Mouse (Mus musculus): ENCODE measurements around the gene Olfr557. TPM values are rescaled to one million over a fixed set of nuclear protein-coding genes. Genes with fewer than 3 reads are reported as not detected.

Gene Olfr557
- not detected in 2 replicates for polyA plus RNA-seq (2016; fragmentation: Nextera tagmentation; extraction: Ambion mirVana)

DNA sequence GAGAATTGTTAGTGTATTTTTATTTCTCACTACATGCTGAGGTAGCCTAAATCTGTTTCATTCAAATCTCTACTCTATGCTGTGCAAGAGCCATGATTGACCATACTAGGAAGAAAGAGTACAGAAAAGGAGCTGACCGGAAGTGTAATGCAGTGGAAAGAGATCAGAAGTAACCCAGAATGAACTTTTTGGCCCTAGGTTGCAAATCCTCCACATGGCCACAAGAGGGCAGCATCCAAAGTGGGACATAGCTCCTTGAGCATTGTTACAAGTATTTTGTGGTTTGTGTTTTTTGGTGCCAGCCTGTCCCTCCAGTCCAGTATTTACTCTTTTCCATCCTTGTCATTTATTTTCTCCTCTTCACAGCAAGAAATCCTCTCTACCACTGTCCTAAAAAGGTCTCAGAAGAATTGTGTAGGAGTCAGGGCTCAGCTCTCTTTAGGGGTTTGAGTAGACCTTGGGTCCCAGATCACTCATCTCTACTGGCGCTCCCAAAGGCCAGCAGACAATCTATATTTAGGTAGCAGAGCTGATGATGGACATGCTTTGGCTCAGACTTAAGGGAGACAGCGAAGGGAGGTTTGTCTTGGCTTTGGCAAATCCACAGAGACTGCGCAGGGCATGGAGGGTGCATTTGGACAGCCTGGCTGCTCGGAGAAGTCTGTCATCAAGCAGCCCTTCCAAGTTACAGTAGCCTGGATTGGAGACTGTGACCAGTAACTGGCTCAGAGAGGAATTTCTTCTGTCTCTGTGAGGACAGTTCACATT is at the start of gene Olfr557:
Gene Olfr557 (plus strand): TSS at position 553 of the 768 bp plus-strand sequence.
- WGBS = 82% methylated on average over 5 of the region's 5 CpGs
- Histone ChIP-seq H3K4me2 (replicated peaks) (no peak within 1 kb of the TSS), H3K36me3 (no peaks in the 10 kb centered on the region), H3K9me3 (no peaks in the 10 kb centered on the region), H3K4me1 (no peaks in the 10 kb centered on the region), H3K9ac (no peak within 1 kb of the TSS), H3K4me3 (no peak within 1 kb of the TSS), H3K27me3 (replicated peaks) (no peaks in the 10 kb centered on the region), H3K27ac (no peak within 1 kb of the TSS)
- ATAC-seq (ENCODE audit: low FRiP score, low read depth) = no peak

DNA sequence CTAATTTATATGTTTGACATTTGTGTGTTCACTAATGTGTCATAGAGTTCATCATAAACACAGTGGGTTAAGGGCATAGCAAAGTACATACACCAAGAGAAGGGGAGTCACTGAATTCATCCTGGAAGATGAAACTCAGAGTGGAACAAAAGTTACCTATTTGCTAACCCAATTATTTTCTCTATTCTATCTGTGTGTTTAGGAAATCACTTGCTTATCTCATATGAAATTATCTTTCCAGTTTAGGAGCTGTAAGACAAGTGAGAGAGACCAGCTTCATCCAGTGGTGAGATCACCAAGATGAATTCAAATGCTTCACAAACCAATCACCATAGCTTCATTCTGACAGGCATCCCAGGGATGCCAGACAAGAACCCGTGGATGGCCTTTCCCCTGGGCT is 37.2 kb upstream of the Olfr557 start, which contains the start of gene Olfr555:
Gene Olfr555 (plus strand): TSS at position 301 of the 400 bp plus-strand sequence.
- no peak within 1 kb of the TSS for H3K4me3 ChIP-seq
- ATAC-seq (ENCODE audit: low FRiP score, low read depth) = no peak
- no peak within 1 kb of the TSS for H3K4me2 ChIP-seq (replicated peaks)
- no peaks in the 10 kb centered on the region for H3K36me3 ChIP-seq
- no peaks in the 10 kb centered on the region for H3K4me1 ChIP-seq
- no peak within 1 kb of the TSS for H3K27ac ChIP-seq
- 73% methylated on average over 1 of the region's 1 CpGs for WGBS
- H3K9ac ChIP-seq = no peak within 1 kb of the TSS
- H3K9me3 ChIP-seq = no peaks in the 10 kb centered on the region
- no peaks in the 10 kb centered on the region for H3K27me3 ChIP-seq (replicated peaks)

DNA sequence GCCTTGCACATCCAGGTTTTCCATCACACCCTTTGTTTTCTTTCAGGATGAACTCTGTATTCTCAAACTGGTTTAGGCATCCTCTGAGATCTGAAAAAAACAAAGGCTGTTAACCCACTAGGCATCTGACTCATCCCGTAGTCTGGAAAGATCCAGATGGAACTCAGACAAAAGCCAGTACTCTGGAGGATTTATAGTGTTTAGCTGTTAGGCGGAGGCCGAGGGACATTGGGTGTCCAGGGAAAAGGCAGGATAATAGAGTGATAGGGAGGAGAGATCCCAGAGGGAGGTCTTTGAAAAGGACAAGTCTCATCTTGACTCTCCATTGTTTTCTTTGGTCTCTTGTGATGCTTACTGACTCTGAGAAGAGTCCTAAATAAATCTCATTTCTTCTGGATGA is 31.1 kb upstream of the Olfr557 start, which contains the start of gene Olfr556:
Gene Olfr556 (plus strand): TSS at position 301 of the 400 bp plus-strand sequence.
- no peak for ATAC-seq (ENCODE audit: low FRiP score, low read depth)
- Histone ChIP-seq H3K4me1 (no peaks in the 10 kb centered on the region), H3K9me3 (no peaks in the 10 kb centered on the region), H3K4me2 (replicated peaks) (no peak within 1 kb of the TSS), H3K36me3 (no peaks in the 10 kb centered on the region), H3K27ac (no peak within 1 kb of the TSS), H3K9ac (no peak within 1 kb of the TSS), H3K27me3 (replicated peaks) (no peaks in the 10 kb centered on the region), H3K4me3 (no peak within 1 kb of the TSS)
- 16% methylated on average over 3 of the region's 3 CpGs for WGBS

DNA sequence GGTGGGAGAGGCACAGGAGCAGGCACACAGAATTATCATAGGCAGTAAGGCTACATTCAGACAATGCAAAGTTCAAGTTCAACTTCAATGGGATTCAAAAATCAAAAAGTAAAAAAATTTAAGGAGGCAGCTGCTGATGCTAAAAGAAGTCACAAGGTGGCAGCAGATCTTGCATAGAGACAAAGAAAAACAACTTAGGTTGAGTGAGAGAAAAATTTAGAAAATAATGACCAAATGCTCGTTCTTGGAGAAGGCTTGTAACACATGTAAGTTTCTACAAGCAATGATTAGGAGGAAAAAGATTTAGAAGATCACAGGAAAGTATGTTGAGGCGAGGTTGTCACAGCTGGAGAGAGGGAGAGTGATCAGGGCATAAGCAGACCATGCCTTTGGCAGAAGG is 30.3 kb upstream of the Olfr557 start:
- no peaks in the 10 kb centered on the region for H3K4me1 ChIP-seq
- no peak overlapping the region for H3K9ac ChIP-seq
- no peak overlapping the region for H3K4me3 ChIP-seq
- H3K36me3 ChIP-seq = no peaks in the 10 kb centered on the region
- no peaks in the 10 kb centered on the region for H3K27me3 ChIP-seq (replicated peaks)
- no peaks in the 10 kb centered on the region for H3K9me3 ChIP-seq
- 52% methylated on average over 2 of the region's 2 CpGs for WGBS
- no peak overlapping the region for H3K4me2 ChIP-seq (replicated peaks)
- no peak for ATAC-seq (ENCODE audit: low FRiP score, low read depth)
- no peak overlapping the region for H3K27ac ChIP-seq

DNA sequence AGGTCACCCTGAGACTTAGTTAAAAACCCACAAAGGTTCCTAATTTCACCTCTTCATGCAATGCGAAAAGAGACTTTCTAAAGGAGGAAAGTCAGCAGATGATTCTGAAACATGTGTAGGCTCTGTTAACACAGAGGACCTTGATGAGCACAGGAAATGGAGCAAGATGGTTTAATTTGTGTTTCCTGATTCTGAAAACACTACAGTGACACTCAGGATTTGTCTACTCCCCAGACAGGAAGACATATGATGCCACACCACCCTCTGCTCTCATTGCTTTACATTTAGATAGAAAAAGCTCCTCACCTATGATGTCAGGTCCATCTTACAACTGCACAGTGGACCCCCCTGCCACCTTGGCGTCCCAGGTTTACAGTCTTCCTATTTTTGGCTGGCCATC is 19.5 kb upstream of the Olfr557 start:
- Histone ChIP-seq H3K27me3 (replicated peaks) (no peaks in the 10 kb centered on the region), H3K4me1 (no peaks in the 10 kb centered on the region), H3K4me3 (no peak overlapping the region), H3K9ac (no peak overlapping the region), H3K4me2 (replicated peaks) (no peak overlapping the region), H3K27ac (no peak overlapping the region), H3K36me3 (no peaks in the 10 kb centered on the region; the same call in 1 of the 2 replicates), H3K9me3 (no peaks in the 10 kb centered on the region)
- 90% methylated on average over 2 of the region's 2 CpGs for WGBS
- no peak for ATAC-seq (ENCODE audit: low FRiP score, low read depth)

DNA sequence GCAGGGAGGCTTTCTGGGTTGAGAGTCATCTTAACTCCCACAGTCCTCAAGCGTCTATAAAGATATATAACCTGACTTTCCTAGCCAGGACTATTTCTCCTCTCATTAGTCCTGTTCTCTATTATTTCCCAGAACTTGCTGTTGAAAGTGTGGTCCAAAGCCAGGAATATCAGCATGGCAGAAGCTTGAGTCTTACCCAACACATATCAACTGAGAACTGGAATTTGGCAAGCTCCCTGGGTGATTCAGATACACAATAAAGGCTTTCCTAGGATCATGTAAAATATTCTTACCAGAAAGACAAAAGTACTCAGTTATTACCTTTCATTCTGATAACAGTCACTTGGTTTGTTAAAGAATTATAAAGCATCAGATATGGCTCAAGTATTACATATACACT is 13.8 kb upstream of the Olfr557 start:
- Histone ChIP-seq H3K9ac (no peak overlapping the region), H3K36me3 (no peaks in the 10 kb centered on the region; the same call in 1 of the 2 replicates), H3K9me3 (no peaks in the 10 kb centered on the region), H3K4me3 (no peak overlapping the region), H3K27me3 (replicated peaks) (no peaks in the 10 kb centered on the region), H3K4me2 (replicated peaks) (no peak overlapping the region), H3K27ac (no peak overlapping the region), H3K4me1 (no peaks in the 10 kb centered on the region)
- WGBS = 96% methylated on average over 1 of the region's 1 CpGs
- ATAC-seq (ENCODE audit: low FRiP score, low read depth) = no peak

DNA sequence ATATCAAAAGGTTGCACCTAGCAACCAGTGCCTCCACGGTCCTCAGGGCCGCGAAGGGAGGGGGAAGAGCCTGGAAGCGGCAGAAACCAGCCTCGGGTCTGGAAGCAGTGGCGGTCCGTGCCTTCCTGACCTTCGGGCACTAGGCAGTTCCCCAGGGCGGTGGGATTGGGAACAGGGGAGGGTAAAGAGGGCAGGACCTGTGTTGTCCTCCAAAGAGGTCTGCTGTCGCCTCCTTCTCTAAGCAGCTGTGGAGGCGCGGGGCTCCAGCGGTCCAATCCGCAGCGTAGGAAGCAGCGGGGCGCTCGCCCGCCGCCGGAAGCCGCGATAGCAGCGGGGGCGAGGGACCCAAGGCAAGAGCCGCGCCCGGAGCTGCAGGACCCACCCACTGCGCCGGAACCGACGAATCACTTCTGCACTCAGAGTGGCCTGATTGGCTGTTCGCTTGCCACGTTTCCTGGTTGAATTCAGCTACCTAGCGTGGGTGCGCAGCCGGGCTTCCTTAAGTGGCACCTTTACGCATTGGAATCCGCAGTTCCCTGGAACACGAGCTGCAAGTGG is 8.7 kb upstream of the Olfr557 start, which contains the start of gene Trim68:
Gene Trim68 (minus strand): TSS at position 384 of the 558 bp plus-strand sequence.
- Histone ChIP-seq H3K27me3 (replicated peaks) (no peaks in the 10 kb centered on the region), H3K4me2 (replicated peaks) (peak within 1 kb of the TSS; percentile 65), H3K4me1 (0 out of 2 replicates have a peak, but pooled peaks cover 3% of the 10 kb centered on the region), H3K4me3 (peak within 1 kb of the TSS; percentile 60), H3K9ac (peak within 1 kb of the TSS; percentile 64), H3K27ac (peak within 1 kb of the TSS; percentile 20; the same call in 1 of the 2 replicates), H3K9me3 (no peaks in the 10 kb centered on the region), H3K36me3 (no peaks in the 10 kb centered on the region)
- ATAC-seq (ENCODE audit: low FRiP score, low read depth) = peak; percentile 100
- WGBS = under 1% methylated on average over 40 of the region's 40 CpGs

DNA sequence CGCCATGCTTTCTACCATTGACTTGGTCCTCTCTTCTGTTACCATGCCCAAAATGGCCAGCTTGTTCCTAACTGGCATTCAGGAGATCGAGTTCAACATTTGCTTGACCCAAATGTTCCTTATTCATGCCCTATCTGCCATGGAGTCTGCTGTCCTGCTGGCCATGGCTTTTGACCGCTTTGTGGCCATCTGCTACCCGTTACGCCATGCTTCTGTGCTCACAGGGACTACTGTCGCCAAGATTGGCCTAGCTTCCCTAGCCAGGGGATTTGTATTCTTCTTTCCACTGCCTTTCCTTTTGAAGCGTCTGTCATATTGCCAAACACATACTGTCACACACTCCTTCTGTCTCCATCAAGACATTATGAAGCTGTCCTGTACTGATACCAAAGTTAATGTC is 2.8 kb downstream of the Olfr557 start:
- ATAC-seq (ENCODE audit: low FRiP score, low read depth) = no peak
- no peak overlapping the region for H3K9ac ChIP-seq
- H3K36me3 ChIP-seq = no peaks in the 10 kb centered on the region
- no peak overlapping the region for H3K4me3 ChIP-seq
- no peak overlapping the region for H3K27ac ChIP-seq
- H3K4me1 ChIP-seq = no peaks in the 10 kb centered on the region
- 93% methylated on average over 7 of the region's 7 CpGs for WGBS
- H3K4me2 ChIP-seq (replicated peaks) = no peak overlapping the region
- no peaks in the 10 kb centered on the region for H3K27me3 ChIP-seq (replicated peaks)
- no peaks in the 10 kb centered on the region for H3K9me3 ChIP-seq

DNA sequence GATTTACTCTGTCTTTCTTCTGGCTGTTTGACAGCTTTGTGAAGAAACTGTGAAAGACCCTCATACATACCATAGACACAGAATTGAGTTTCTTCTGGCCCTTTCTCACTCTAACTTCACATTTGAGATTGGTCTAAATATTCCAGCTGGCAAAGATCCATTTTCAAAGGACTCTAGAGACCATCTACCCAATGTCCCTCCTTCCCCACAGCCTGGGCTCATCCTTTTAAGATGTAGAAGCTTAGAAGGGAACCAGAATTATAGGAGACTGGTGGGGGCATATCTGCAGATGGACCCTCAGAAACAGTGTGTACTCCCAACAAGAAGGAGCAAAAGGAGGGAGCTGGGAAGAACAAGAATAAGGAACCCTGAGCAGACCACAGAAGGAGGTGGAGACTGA is 6.2 kb downstream of the Olfr557 start, which contains the start of gene Olfr558:
Gene Olfr558 (plus strand): TSS at position 301 of the 400 bp plus-strand sequence.
- H3K36me3 ChIP-seq = no peaks in the 10 kb centered on the region
- ATAC-seq (ENCODE audit: low FRiP score, low read depth) = no peak
- H3K27me3 ChIP-seq (replicated peaks) = no peaks in the 10 kb centered on the region
- no peak within 1 kb of the TSS for H3K4me3 ChIP-seq
- H3K9me3 ChIP-seq = no peaks in the 10 kb centered on the region
- no peaks in the 10 kb centered on the region for H3K4me1 ChIP-seq
- no peak within 1 kb of the TSS for H3K27ac ChIP-seq
- H3K4me2 ChIP-seq (replicated peaks) = no peak within 1 kb of the TSS
- H3K9ac ChIP-seq = no peak within 1 kb of the TSS

DNA sequence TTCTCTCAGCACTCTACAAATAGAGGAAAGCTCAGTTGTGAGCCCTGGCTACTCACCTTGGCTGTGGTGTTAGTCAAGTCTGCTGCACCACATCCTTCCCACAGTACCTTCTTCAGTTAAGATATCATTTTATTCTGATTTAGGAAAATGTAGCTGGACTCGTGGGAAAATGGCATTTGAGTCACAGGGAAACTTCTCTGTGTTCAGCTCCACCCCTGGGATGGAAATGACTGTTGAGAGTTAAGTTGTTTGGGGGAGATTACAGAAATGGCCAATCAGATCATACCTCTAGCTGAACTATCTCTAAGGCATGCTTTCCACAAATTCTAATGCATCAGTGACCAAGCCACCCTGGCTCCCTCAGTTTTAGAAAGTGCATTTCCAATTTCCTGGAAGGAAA is 23.3 kb downstream of the Olfr557 start, which contains the start of gene Olfr33:
Gene Olfr33 (minus strand): TSS at position 101 of the 400 bp plus-strand sequence.
- Histone ChIP-seq H3K27me3 (replicated peaks) (no peaks in the 10 kb centered on the region), H3K9ac (no peak within 1 kb of the TSS), H3K36me3 (no peaks in the 10 kb centered on the region), H3K9me3 (no peaks in the 10 kb centered on the region), H3K4me3 (no peak within 1 kb of the TSS), H3K4me1 (no peaks in the 10 kb centered on the region), H3K4me2 (replicated peaks) (no peak within 1 kb of the TSS), H3K27ac (no peak within 1 kb of the TSS)
- ATAC-seq (ENCODE audit: low FRiP score, low read depth) = no peak
- 39% methylated on average over 1 of the region's 1 CpGs for WGBS

DNA sequence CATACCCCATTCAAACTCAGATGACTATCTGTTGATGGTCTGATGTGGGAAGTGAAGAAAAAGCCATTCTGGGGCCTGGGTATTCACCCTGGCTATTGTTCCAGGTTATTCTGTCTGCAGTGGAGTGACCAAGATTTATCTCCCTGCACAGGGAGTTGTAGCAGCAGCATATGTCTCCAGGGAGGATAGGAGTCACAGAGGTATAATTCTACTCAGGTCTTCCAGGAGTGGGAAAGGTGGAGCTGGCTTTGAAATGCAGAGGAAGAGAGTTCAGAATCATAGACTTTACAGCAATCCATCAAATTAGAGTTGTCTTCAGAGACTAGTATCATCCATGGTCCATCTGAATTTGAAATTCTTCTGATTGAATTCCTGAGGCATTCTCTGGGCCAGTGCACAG is 31.7 kb downstream of the Olfr557 start, which contains the start of gene Olfr559:
Gene Olfr559 (minus strand): TSS at position 101 of the 400 bp plus-strand sequence.
- H3K9ac ChIP-seq = no peak within 1 kb of the TSS
- H3K9me3 ChIP-seq = no peaks in the 10 kb centered on the region
- no peaks in the 10 kb centered on the region for H3K27me3 ChIP-seq (replicated peaks)
- H3K36me3 ChIP-seq = no peaks in the 10 kb centered on the region
- no peak for ATAC-seq (ENCODE audit: low FRiP score, low read depth)
- no peak within 1 kb of the TSS for H3K4me2 ChIP-seq (replicated peaks)
- no peak within 1 kb of the TSS for H3K4me3 ChIP-seq
- H3K4me1 ChIP-seq = no peaks in the 10 kb centered on the region
- no peak within 1 kb of the TSS for H3K27ac ChIP-seq

DNA sequence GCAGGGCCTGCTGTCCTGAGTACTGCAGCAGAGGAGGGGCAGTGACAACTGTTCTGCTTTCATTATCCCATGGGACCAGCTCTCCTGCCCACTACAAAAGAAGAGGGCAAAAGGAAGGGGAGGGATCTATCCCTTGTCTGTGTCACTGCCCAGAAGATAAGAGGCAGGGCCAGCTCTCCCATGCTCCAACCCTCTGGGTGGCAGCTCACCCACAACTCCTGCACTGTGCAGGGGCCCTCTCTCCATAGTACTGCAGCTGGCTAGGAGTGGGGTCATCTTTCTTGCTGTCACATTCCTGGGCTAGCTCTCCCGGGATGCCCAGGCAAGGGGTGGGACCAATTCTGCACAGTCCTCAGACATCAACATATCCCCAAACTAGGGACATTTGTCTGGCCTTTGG is 38.1 kb downstream of the Olfr557 start:
- no peaks in the 10 kb centered on the region for H3K27me3 ChIP-seq (replicated peaks)
- WGBS = 45% methylated on average over 1 of the region's 1 CpGs
- H3K9ac ChIP-seq = no peak overlapping the region
- H3K4me1 ChIP-seq = no peaks in the 10 kb centered on the region
- no peak overlapping the region for H3K27ac ChIP-seq
- no peak for ATAC-seq (ENCODE audit: low FRiP score, low read depth)
- H3K36me3 ChIP-seq = no peaks in the 10 kb centered on the region
- H3K9me3 ChIP-seq = no peaks in the 10 kb centered on the region
- no peak overlapping the region for H3K4me3 ChIP-seq
- no peak overlapping the region for H3K4me2 ChIP-seq (replicated peaks)
